Mouse (Mus musculus): Measurements from ENCODE around the gene D16Ertd472e. TPM values are rescaled to one million over a fixed set of nuclear protein-coding genes. Genes with fewer than 3 reads are reported as not detected.

D16Ertd472e gene
- polyA plus RNA-seq, 1 experiment from 2014 or later: 8.4 TPM

DNA sequence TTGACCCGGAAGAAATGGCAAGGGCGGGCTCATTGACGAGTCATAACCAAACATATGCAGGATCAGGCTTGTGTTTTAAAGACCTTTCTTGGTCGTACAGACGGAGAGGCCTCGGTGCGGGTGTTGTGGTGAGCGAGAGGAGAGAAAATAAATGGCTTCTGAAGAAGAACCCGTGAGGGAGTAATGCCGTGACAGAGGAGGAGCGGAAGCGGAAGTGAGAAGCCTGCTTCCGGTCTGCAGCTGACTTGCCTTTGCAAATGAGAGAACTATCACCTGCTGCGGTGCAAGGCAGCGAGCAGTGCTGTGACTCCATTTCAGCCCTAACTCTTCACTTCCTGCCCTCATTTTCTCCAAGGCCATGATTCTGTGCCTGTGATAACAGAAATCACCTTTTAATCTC is 16.4 kb downstream of the D16Ertd472e start:
- no peak for ATAC-seq (replicated peaks; ENCODE audit: low FRiP score, low read depth)
- TF ChIP-seq CTCF (IDR thresholded peaks at IDR 0.05; ENCODE audit: low read depth): no peak
- no peak for DNase-seq (ENCODE audit: low spot score)
- H3K4me3 ChIP-seq (replicated peaks; ENCODE audit: low read depth, low read length): no peak overlapping the region
- no peaks in the 10 kb centered on the region for H3K9me3 ChIP-seq (replicated peaks; ENCODE audit: low read length)
- no peaks in the 10 kb centered on the region for H3K27me3 ChIP-seq (ENCODE audit: insufficient read depth, low read length)
- no peak overlapping the region for H3K4me2 ChIP-seq (ENCODE audit: low read length)
- 0 out of 2 replicates have a peak, but pooled peaks cover 2% of the 10 kb centered on the region for H3K36me3 ChIP-seq (ENCODE audit: insufficient read depth, low read length)
- 85% methylated on average over 15 of the region's 15 CpGs for WGBS
- no peak overlapping the region for H3K9ac ChIP-seq (ENCODE audit: low read depth, low read length)
- no peaks in the 10 kb centered on the region for H3K4me1 ChIP-seq (replicated peaks; ENCODE audit: insufficient read depth, low read length)
- H3K27ac ChIP-seq: no peak overlapping the region

GRCm38 (mm10) chr16:78557573-78557972 is 18.9 kb downstream of the D16Ertd472e start:
- H3K4me3 ChIP-seq (replicated peaks; ENCODE audit: low read depth, low read length): no peak overlapping the region
- H3K4me2 ChIP-seq (ENCODE audit: low read length): no peak overlapping the region
- WGBS: 88% methylated on average over 4 of the region's 4 CpGs
- ATAC-seq (replicated peaks; ENCODE audit: low FRiP score, low read depth): no peak
- no peak overlapping the region for H3K27ac ChIP-seq
- no peaks in the 10 kb centered on the region for H3K4me1 ChIP-seq (replicated peaks; ENCODE audit: insufficient read depth, low read length)
- TF ChIP-seq CTCF (IDR thresholded peaks at IDR 0.05; ENCODE audit: low read depth): no peak
- 0 out of 2 replicates have a peak, but pooled peaks cover 1% of the 10 kb centered on the region for H3K36me3 ChIP-seq (ENCODE audit: insufficient read depth, low read length)
- no peaks in the 10 kb centered on the region for H3K9me3 ChIP-seq (replicated peaks; ENCODE audit: low read length)
- no peaks in the 10 kb centered on the region for H3K27me3 ChIP-seq (ENCODE audit: insufficient read depth, low read length)
- no peak overlapping the region for H3K9ac ChIP-seq (ENCODE audit: low read depth, low read length)
- DNase-seq (ENCODE audit: low spot score): no peak

- Histone ChIP-seq H3K9ac (ENCODE audit: low read depth, low read length) (no peak overlapping the region), H3K4me3 (replicated peaks; ENCODE audit: low read depth, low read length) (no peak overlapping the region), H3K36me3 (ENCODE audit: insufficient read depth, low read length) (no peaks in the 10 kb centered on the region), H3K27ac (no peak overlapping the region), H3K9me3 (replicated peaks; ENCODE audit: low read length) (no peaks in the 10 kb centered on the region), H3K27me3 (ENCODE audit: insufficient read depth, low read length) (no peaks in the 10 kb centered on the region), H3K4me1 (replicated peaks; ENCODE audit: insufficient read depth, low read length) (no peaks in the 10 kb centered on the region), H3K4me2 (ENCODE audit: low read length) (no peak overlapping the region)
- DNase-seq (ENCODE audit: low spot score) (no peak), ATAC-seq (replicated peaks; ENCODE audit: low FRiP score, low read depth) (no peak)
- WGBS: 90% methylated on average over 10 of the region's 10 CpGs
- TF ChIP-seq CTCF (IDR thresholded peaks at IDR 0.05; ENCODE audit: low read depth): no peak
These were observed 21.4 kb downstream of the D16Ertd472e start for GRCm38 (mm10) chr16:78554911-78555648.

- Histone ChIP-seq H3K4me1 (replicated peaks; ENCODE audit: insufficient read depth, low read length) (no peaks in the 10 kb centered on the region), H3K9ac (ENCODE audit: low read depth, low read length) (no peak overlapping the region), H3K27ac (no peak overlapping the region), H3K9me3 (replicated peaks; ENCODE audit: low read length) (no peaks in the 10 kb centered on the region), H3K4me2 (ENCODE audit: low read length) (no peak overlapping the region), H3K36me3 (ENCODE audit: insufficient read depth, low read length) (peaks cover 3% of the 10 kb centered on the region; the same call in 1 of the 2 replicates), H3K4me3 (replicated peaks; ENCODE audit: low read depth, low read length) (no peak overlapping the region), H3K27me3 (ENCODE audit: insufficient read depth, low read length) (no peaks in the 10 kb centered on the region)
- no peak for TF ChIP-seq CTCF (IDR thresholded peaks at IDR 0.05; ENCODE audit: low read depth)
- no peak for ATAC-seq (replicated peaks; ENCODE audit: low FRiP score, low read depth)
- DNase-seq (ENCODE audit: low spot score): no peak
- WGBS: 94% methylated on average over 10 of the region's 10 CpGs
These were observed 29.1 kb downstream of the D16Ertd472e start for GRCm38 (mm10) chr16:78547367-78547766.

DNA sequence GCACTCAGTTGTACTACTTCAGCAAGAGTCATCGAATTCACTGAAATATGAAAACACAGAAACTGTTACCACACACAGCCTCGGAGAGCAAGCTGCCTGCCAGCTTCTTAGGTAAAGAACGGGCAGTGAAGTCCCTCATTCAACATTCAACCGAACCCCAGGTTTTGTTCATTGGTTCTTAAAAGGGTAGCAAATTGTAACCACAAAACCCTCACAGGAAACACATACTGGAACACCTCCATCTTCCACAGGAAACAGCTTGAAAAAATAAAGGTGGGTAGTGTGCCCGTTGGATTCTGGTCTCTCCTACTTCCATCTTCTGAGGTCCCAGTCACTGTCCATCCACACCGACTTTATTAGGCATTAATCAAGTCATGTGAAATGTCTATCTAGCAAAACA is 30.0 kb downstream of the D16Ertd472e start:
- 95% methylated on average over 6 of the region's 6 CpGs for WGBS
- no peak for DNase-seq (ENCODE audit: low spot score)
- ATAC-seq (replicated peaks; ENCODE audit: low FRiP score, low read depth): no peak
- Histone ChIP-seq H3K36me3 (ENCODE audit: insufficient read depth, low read length) (peaks cover 3% of the 10 kb centered on the region; the same call in 1 of the 2 replicates), H3K4me2 (ENCODE audit: low read length) (no peak overlapping the region), H3K4me1 (replicated peaks; ENCODE audit: insufficient read depth, low read length) (no peaks in the 10 kb centered on the region), H3K4me3 (replicated peaks; ENCODE audit: low read depth, low read length) (no peak overlapping the region), H3K27me3 (ENCODE audit: insufficient read depth, low read length) (no peaks in the 10 kb centered on the region), H3K27ac (no peak overlapping the region), H3K9me3 (replicated peaks; ENCODE audit: low read length) (no peaks in the 10 kb centered on the region), H3K9ac (ENCODE audit: low read depth, low read length) (no peak overlapping the region)
- TF ChIP-seq CTCF (IDR thresholded peaks at IDR 0.05; ENCODE audit: low read depth): no peak

GRCm38 (mm10) chr16:78540376-78541246 is 35.9 kb downstream of the D16Ertd472e start:
- TF ChIP-seq CTCF (IDR thresholded peaks at IDR 0.05; ENCODE audit: low read depth): no peak
- Histone ChIP-seq H3K27me3 (ENCODE audit: insufficient read depth, low read length) (no peaks in the 10 kb centered on the region), H3K4me1 (replicated peaks; ENCODE audit: insufficient read depth, low read length) (no peaks in the 10 kb centered on the region), H3K9me3 (replicated peaks; ENCODE audit: low read length) (no peaks in the 10 kb centered on the region), H3K4me3 (replicated peaks; ENCODE audit: low read depth, low read length) (no peak overlapping the region), H3K4me2 (ENCODE audit: low read length) (no peak overlapping the region), H3K27ac (no peak overlapping the region), H3K36me3 (ENCODE audit: insufficient read depth, low read length) (peaks cover 3% of the 10 kb centered on the region; the same call in 1 of the 2 replicates), H3K9ac (ENCODE audit: low read depth, low read length) (no peak overlapping the region)
- 74% methylated on average over 16 of the region's 16 CpGs for WGBS
- DNase-seq (ENCODE audit: low spot score) (no peak), ATAC-seq (replicated peaks; ENCODE audit: low FRiP score, low read depth) (no peak)
